Mouse (Mus musculus) embryonic stem cell, embryonic (primary cell): ENCODE measurements around the gene Kif26b.

ENCODE experiments used
- CTCF ChIA-PET, 4 experiments: fragments of 300-600 bp in 2 of 4; fragments of 350-600 bp in 2 of 4; sonication (Branson Sonifier 250); formaldehyde crosslinking; loops; one replicate each; lab custom pipeline; 2022; ENCODE audit warnings: inconsistent platforms in 2 of 4; lab: Charles Lee
- POLR2A ChIA-PET, 4 experiments: fragments of 300-600 bp in 2 of 4; fragments of 350-600 bp in 2 of 4; sonication (Branson Sonifier 250); formaldehyde crosslinking; loops; one replicate each; lab custom pipeline; 2022; ENCODE audit warnings: antibody characterized with exemption in 4 of 4, inconsistent platforms in 1 of 4; lab: Charles Lee

The Kif26b gene

GRCm38 (mm10) chr1:178568551-178569545, 39.9 kb downstream of the Kif26b start:
- CTCF ChIA-PET: no interaction called here

DNA sequence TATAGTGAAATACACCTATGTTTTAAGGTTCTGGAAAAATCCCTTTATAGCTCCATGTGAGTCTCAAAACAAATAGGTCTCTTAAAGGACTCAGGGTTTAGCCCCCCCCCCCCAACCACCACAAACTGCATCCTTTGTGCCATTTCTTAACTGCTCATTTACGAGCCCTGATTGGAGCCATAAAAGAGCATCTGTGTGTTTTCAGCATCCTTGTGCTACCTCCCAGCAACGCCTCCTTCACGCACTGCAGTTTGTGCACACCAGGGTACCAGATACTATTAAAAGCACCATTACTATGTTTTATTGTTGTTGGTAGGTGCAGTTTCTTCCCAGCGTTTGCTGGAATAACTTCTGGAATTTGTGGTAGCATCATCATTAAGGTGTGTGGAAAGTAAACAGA, 42.1 kb downstream of the Kif26b start:
- CTCF ChIA-PET: no interaction called here
- POLR2A ChIA-PET: no interaction called here

More at GRCm38 (mm10) chr1:178568551-178569545, 39.9 kb downstream of the Kif26b start:
- POLR2A ChIA-PET: interaction anchor here in 1 of 4 experiments (0.6 kb wide), 1 partner anchor 349 kb away, joined by 4 read pairs; no protein-coding TSS in a partner anchor

DNA sequence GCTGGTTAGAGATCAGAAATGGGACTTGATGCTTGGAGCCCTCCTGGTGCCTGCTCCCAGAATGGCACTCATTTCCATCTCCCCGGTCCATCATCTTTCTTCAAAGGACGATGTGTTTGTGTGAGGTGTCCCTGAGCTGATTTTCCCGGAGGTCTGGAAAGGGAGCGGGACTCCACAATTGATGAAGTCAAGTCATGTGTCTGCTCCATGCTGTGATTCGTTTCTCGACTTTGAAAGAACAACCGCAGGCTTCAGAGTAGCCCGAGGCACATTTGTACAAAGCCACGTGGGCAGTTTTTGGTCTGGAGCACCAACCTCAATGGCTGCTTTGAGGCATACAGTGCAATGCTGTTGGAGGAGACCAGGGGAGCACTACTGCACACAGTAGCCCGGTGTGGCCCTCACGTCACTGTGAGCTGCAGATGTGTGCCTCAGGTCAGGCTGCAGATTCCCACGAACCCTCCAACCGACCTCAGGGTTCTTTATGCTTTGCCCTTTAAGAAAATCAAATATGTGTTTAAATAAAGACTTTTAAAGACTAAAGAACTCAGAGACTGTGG, 43.0 kb downstream of the Kif26b start:
- ChIA-PET POLR2A (no interaction called here), CTCF (no interaction called here)

- ChIA-PET POLR2A (interaction anchor here in 2 of 4 experiments (0.6 to 1.2 kb wide), 3 partner anchors 24 to 380 kb away, joined by 3 to 4 read pairs (median 4); no protein-coding TSS in a partner anchor), CTCF (no interaction called here)
These were observed 44.6 kb downstream of the Kif26b start for GRCm38 (mm10) chr1:178573406-178574032.

GRCm38 (mm10) chr1:178575706-178576105, 46.8 kb downstream of the Kif26b start:
- CTCF ChIA-PET: no interaction called here
- POLR2A ChIA-PET: no interaction called here

- POLR2A ChIA-PET: interaction anchor here in 1 of 4 experiments (1.3 kb wide), 1 partner anchor 10 kb away, joined by 3 read pairs; no protein-coding TSS in a partner anchor
- CTCF ChIA-PET: no interaction called here
These were observed 48.0 kb downstream of the Kif26b start for GRCm38 (mm10) chr1:178576926-178577325.

DNA sequence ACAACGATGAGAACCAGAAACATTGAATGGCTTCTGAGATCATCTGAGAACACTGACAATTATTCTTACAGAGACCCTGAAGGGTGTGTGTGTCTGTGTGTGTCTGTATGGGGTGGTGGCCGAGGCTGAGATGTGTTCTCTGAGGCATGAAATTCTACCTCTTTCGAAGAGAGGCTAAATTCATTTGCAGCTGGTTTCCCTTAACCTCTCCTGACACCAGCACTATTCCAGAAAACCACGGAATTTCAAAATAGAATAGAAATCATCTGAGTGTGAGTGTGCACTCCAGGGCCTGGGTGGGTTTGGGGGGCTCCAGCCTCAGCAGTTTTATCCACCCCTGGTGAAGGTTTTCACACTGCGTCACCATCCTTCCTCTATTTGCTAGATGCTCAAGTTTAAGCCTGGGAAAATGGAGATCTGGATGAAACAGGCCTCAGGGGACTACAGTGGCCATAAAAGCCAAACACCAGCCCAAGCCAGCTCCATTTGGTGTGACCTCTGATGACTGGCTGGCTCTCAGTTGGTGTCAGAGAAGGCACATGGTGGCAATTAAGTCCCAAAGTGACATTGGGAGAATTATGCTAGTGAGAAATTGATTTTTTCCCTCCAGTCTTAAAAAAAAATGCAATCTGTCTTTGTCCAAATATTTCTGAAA, 56.6 kb downstream of the Kif26b start:
- ChIA-PET CTCF (interaction anchor here in 1 of 4 experiments (0.6 kb wide), 1 partner anchor 1667 kb away, joined by 5 read pairs; no protein-coding TSS in a partner anchor), POLR2A (interaction anchor here in 2 of 4 experiments (0.7 to 1.3 kb wide), 3 partner anchors 20 to 126 kb away, joined by 3 read pairs; no protein-coding TSS in a partner anchor)

DNA sequence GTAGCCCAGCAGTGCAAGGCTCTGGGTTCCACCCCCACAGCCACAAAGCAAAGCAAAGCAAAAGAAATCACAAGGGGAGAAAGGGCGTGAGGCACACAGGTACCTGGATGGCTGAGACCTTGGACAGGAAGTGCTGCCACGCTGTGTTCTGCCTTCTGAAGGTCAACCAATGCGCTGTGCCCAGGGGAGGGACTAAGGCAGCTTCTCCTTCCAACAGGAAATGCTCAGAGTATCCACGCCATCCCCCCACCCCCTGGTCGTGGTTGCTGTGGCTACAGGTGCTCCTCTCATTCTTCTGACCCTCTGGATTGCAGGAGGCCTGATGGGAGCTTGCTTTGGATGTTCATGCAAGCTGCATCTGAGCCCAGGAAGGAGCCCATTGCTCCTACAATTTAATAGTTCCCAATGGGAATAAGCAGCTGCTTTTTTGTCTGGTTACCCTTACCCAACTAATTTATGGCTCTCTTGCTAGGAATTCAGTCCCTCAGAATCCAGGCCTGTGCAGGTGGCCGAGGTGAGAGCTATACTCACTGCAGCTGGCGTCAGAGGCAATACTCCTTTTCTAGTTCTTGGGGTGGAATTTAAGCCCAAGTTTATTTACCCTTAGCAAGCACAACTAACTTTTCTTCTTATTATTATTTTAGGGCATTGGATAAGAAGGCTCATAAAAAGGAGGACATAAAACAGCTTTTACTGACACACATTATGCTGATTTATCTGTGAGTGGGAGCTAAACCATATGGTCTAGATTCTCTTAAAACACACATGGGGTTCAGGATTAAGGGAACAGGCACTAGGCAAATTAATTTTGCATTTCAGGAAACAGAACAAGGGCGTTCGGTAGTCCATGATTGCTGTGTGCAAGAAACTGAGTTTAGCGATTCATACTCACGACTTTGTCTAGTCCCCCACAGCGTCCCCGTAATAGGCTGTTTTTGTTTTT, 61.6 kb downstream of the Kif26b start:
- ChIA-PET POLR2A (interaction anchor here in 2 of 4 experiments (0.7 to 1.9 kb wide), 5 partner anchors 10 to 517 kb away, joined by 3 to 5 read pairs (median 3); no protein-coding TSS in a partner anchor), CTCF (interaction anchor here in 2 of 4 experiments (0.6 to 0.8 kb wide), 3 partner anchors 10 to 60 kb away, joined by 3 read pairs; no protein-coding TSS in a partner anchor)

GRCm38 (mm10) chr1:178597113-178597512, 68.2 kb downstream of the Kif26b start:
- CTCF ChIA-PET: no interaction called here
- POLR2A ChIA-PET: no interaction called here

DNA sequence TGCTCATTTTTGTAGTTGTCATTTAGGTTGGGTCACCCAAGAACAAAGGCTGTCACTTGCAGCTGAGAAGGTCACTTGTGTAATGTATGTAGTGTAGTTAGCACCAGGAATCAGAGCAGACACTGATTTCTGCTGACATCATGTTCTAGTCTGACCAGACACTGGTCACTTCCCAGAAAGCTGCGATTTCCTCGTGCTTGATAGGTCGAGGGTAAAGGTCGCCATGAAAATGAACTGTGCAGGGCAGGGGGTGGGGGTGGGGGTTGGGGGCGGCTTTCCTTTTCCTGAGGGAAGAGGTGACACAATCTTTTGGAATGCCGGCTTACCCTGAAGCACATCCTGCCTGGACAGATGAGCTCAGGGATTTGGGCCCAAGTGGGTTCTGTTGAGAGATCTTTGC, 68.8 kb downstream of the Kif26b start:
- ChIA-PET POLR2A (interaction anchor here in 2 of 4 experiments (0.7 to 1.1 kb wide), 2 partner anchors 11 to 105 kb away, joined by 3 read pairs; no protein-coding TSS in a partner anchor), CTCF (no interaction called here)

- POLR2A ChIA-PET: interaction anchor here in 1 of 4 experiments (0.9 kb wide), 1 partner anchor 11 kb away, joined by 3 read pairs; no protein-coding TSS in a partner anchor
- CTCF ChIA-PET: interaction anchor here in 2 of 4 experiments (0.6 to 1.0 kb wide), 2 partner anchors 11 to 200 kb away, joined by 3 to 6 read pairs; no protein-coding TSS in a partner anchor
These were observed 72.1 kb downstream of the Kif26b start for GRCm38 (mm10) chr1:178600851-178601569.

GRCm38 (mm10) chr1:178609151-178609775, 80.3 kb downstream of the Kif26b start:
- CTCF ChIA-PET: interaction anchor here in 1 of 4 experiments (0.9 kb wide), 1 partner anchor 79 kb away, joined by 6 read pairs; no protein-coding TSS in a partner anchor
- POLR2A ChIA-PET: interaction anchor here in 1 of 4 experiments (0.7 kb wide), 1 partner anchor 11 kb away, joined by 3 read pairs; no protein-coding TSS in a partner anchor

DNA sequence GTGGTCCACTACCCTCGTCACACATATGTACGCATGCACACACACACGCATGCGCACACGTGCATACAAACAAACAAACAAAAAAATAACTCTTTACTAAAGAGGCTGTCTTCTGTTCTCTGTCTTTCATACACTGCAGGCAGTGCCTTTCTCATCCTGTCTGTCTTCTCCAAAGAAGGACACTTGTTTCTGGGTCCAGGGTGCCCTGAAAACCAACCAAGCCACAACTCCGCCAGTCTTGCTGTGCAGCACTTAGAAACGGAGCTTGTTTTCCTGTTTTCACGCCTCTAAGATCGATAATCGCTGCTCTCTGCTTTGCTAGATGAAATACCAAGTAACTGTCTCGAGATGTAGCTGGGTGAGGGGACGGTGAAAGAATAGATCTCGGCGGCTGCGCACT, 82.6 kb downstream of the Kif26b start:
- ChIA-PET CTCF (no interaction called here), POLR2A (interaction anchor here in 1 of 4 experiments (0.6 kb wide), 1 partner anchor 255 kb away, joined by 3 read pairs; no protein-coding TSS in a partner anchor)

DNA sequence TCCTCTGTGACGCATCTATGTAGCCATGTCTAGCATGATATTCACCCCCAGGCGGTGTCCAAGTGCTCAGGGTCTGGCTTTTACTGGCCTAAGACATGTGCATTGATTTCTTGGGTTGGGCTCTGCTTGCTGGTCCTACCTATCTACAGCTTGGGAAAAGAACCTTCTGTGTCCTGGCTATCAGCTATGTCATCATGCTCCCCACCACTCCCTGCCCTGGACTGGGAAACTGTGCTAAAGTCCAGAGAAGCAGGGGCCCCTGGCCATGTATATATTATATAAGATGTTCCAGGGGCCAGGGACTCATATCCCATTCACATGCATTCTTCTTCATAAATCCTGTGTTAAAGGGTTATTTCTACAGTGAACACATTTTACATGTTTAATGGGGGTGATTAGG, 92.4 kb downstream of the Kif26b start:
- ChIA-PET CTCF (no interaction called here), POLR2A (no interaction called here)

DNA sequence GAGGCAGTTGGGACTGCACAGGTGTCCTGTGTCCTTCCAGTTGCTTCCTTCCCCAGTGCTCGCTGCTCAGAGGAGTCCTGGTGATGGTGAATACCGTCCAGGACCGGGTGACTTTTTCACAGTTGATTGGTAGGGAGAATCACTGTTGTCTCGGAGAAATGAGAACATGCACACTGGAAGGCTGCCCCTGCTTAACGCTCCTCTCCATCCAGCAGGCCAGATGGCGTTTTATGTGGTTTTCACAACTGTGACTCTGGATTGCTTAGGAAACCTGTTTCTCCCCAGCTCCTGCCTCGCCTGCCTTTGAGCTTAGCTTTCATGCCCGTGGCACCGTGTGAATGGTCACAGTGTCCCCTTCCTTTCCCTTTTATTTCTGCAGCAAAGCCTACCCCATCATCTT, 95.0 kb downstream of the Kif26b start:
- CTCF ChIA-PET: no interaction called here
- POLR2A ChIA-PET: no interaction called here

DNA sequence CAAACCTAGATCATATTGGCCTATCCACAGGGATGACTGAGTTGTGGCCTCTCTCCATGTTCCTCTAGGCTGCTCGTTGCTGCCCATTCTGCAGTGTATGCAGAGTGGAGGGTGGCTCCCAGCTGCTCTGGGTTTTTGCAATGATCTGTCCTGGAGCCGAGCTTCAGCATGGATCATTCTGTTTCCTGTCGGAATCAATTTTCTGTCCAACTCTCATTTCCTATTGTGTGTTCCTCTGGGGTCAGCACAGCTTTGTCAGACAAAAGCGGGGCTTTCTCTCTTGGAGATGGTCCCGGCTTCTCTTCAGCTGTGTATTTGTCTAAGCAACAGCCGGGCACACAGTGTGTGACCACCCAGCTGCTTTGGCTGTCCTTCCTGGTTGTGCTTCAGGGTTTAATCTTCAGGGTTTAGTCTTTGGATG, 98.0 kb downstream of the Kif26b start:
- POLR2A ChIA-PET: no interaction called here
- CTCF ChIA-PET: interaction anchor here in 1 of 4 experiments (0.6 kb wide), 1 partner anchor 943 kb away, joined by 3 read pairs; no protein-coding TSS in a partner anchor
